In the genomic region with DNA sequence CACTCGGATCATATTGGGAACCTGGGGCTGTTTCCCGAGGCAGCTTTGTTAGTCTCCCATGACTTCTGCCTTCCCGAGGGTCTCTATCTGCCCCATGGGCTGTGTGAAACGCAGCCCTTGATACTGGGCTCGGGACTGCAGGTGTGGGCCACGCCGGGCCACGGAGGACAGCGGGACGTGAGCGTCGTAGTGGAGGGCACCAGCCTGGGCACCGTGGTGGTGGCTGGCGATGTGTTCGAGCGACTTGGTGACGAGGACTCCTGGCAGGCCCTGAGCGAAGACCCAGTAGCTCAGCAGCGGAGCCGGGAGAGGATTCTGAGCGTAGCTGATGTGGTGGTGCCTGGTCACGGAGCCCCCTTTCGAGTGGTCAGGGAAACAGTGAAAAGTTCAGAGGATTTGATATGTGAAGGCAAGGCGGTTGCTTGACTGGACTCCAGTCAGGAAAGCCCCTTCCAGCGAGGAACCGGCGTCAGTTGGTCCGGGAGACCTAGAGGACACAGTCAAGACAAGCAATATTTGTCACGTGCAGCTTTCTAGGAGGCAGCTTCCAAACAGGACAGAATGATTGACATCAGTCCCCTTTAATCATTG, we compare ENCODE assay signal across 7 mouse cellular contexts. TPM values are rescaled to one million over a fixed set of nuclear protein-coding genes. Genes with fewer than 3 reads are reported as not detected.
DNase-seq lines count a peak whose midpoint lies in the region; ATAC-seq and TF ChIP-seq lines count a peak whose summit lies in the region.

No protein-coding gene starts in this region.

- H3K36me3 ChIP-seq in thymus, adult 2 months (ENCODE audit: control insufficient read depth, insufficient read depth, low read length): no peaks in the 10 kb centered on the region
- H3K36me3 ChIP-seq in intestine, postnatal 0 days (ENCODE audit: control insufficient read depth, insufficient read depth): peaks cover 3% of the 10 kb centered on the region; the same call in 1 of the 2 replicates
- H3K36me3 ChIP-seq in lung, embryonic 15.5 days: peaks cover 7% of the 10 kb centered on the region; the same call in 1 of the 2 replicates

- TF ChIP-seq CTCF in thymus, adult 2 months (IDR thresholded peaks at IDR 0.05; ENCODE audit: borderline replicate concordance, control insufficient read depth, extremely low read depth, insufficient read depth, low read length, poor library complexity): no peak
- no peak for TF ChIP-seq CTCF in intestine, postnatal 0 days (IDR thresholded peaks at IDR 0.05; ENCODE audit: low read depth)
- no peak for TF ChIP-seq CTCF in olfactory bulb, adult 2 months (IDR thresholded peaks at IDR 0.05; ENCODE audit: insufficient read depth, low read depth, low read length)

- peak overlapping the region; percentile 95 for H3K4me2 ChIP-seq in intestine, postnatal 0 days (replicated peaks; ENCODE audit: low read depth)
- H3K4me2 ChIP-seq in lung, embryonic 15.5 days: peak overlapping the region; percentile 93

- no peaks in the 10 kb centered on the region for H3K27me3 ChIP-seq in thymus, adult 2 months (ENCODE audit: control insufficient read depth, insufficient read depth, low read length)
- no peaks in the 10 kb centered on the region for H3K27me3 ChIP-seq in intestine, postnatal 0 days (replicated peaks; ENCODE audit: control insufficient read depth, insufficient read depth, low read length)
- no peaks in the 10 kb centered on the region for H3K27me3 ChIP-seq in lung, embryonic 15.5 days

- no peak for TF ChIP-seq POLR2A in thymus, adult 2 months (IDR thresholded peaks at IDR 0.05; ENCODE audit: control insufficient read depth, extremely low read depth, insufficient read depth, low read length, poor library complexity)
- TF ChIP-seq POLR2A in olfactory bulb, adult 2 months (IDR thresholded peaks at IDR 0.05; ENCODE audit: insufficient read depth, low read depth, low read length): no peak

- H3K4me1 ChIP-seq in thymus, adult 2 months (replicated peaks; ENCODE audit: control insufficient read depth, insufficient read depth, low read length): peaks cover 5% of the 10 kb centered on the region
- H3K4me1 ChIP-seq in intestine, postnatal 0 days (replicated peaks; ENCODE audit: control insufficient read depth, insufficient read depth, low read length): no peaks in the 10 kb centered on the region
- peaks cover 3% of the 10 kb centered on the region; the same call in 1 of the 2 replicates for H3K4me1 ChIP-seq in lung, embryonic 15.5 days
- peaks cover 3% of the 10 kb centered on the region; the same call in 1 of the 2 replicates for H3K4me1 ChIP-seq in olfactory bulb, adult 2 months (ENCODE audit: control insufficient read depth, insufficient read depth, low read length)

- DNase-seq in thymus, adult 2 months: peak; percentile 35
- DNase-seq in thymus, postnatal 36 days: no peak
- peak; percentile 65 to 69 for DNase-seq in cerebellum, postnatal 14 days
- peak; percentile 33 for DNase-seq in gastrocnemius, postnatal 10 days

- H3K4me3 ChIP-seq in thymus, adult 2 months (ENCODE audit: control insufficient read depth, insufficient read depth, low read length): peak overlapping the region; percentile 54
- peak overlapping the region; percentile 64 for H3K4me3 ChIP-seq in intestine, postnatal 0 days (ENCODE audit: low read depth, low read length)
- H3K4me3 ChIP-seq in lung, embryonic 15.5 days: peak overlapping the region; percentile 72
- peak overlapping the region; percentile 79 for H3K4me3 ChIP-seq in olfactory bulb, adult 2 months (ENCODE audit: insufficient read depth, low read depth, low read length)

- no peaks in the 10 kb centered on the region for H3K9me3 ChIP-seq in intestine, postnatal 0 days (ENCODE audit: control insufficient read depth)
- no peaks in the 10 kb centered on the region for H3K9me3 ChIP-seq in lung, embryonic 15.5 days

- no peak overlapping the region for H3K27ac ChIP-seq in thymus, adult 2 months (ENCODE audit: control insufficient read depth, insufficient read depth, low read length)
- peak overlapping the region; percentile 54; the same call in 1 of the 2 replicates for H3K27ac ChIP-seq in intestine, postnatal 0 days (ENCODE audit: low read depth, low read length)
- H3K27ac ChIP-seq in lung, embryonic 15.5 days: peak overlapping the region; percentile 82
- H3K27ac ChIP-seq in olfactory bulb, adult 2 months (ENCODE audit: insufficient read depth, low read depth, low read length): peak overlapping the region; percentile 94

- peak overlapping the region; percentile 60 for H3K9ac ChIP-seq in intestine, postnatal 0 days (ENCODE audit: low read depth, low read length)
- peak overlapping the region; percentile 79 for H3K9ac ChIP-seq in lung, embryonic 15.5 days

- ATAC-seq in intestine, postnatal 0 days: peak; percentile 24; the same call in 1 of the 2 replicates
- ATAC-seq in lung, embryonic 15.5 days (ENCODE audit: borderline replicate concordance, extremely low read depth, low FRiP score, low TSS enrichment): peak; percentile 63

- 3% methylated on average over 29 of the region's 29 CpGs for WGBS in thymus, adult 2 months
- 4% methylated on average over 29 of the region's 29 CpGs for WGBS in intestine, postnatal 0 days
- under 1% methylated on average over 29 of the region's 29 CpGs for whole genome bisulfite sequencing in lung, embryonic 15.5 days
- WGBS in olfactory bulb, adult 2 months: under 1% methylated on average over 29 of the region's 29 CpGs

RNA-seq across cellular contexts. Expression of gene Mblac1, which starts 0.7 kb away (rescaled TPM):
- polyA plus RNA-seq in thymus, adult 2 months (2012; rRNA removed): 6.7 and 7.6 TPM in 2 replicates
- 1 to 10 TPM; 2.7 to 3.5 TPM for total RNA-seq in gastrocnemius, postnatal 10 days (2021)
- 5.2 and 6.0 TPM in 2 replicates for polyA plus RNA-seq in intestine, postnatal 0 days (2015; fragmentation: Nextera tagmentation; extraction: Ambion mirVana)
- 9.1 and 9.7 TPM in 2 replicates for polyA plus RNA-seq in lung, embryonic 15.5 days (2015; fragmentation: Nextera tagmentation; extraction: Ambion mirVana)
- not detected in 2 replicates for polyA plus RNA-seq in olfactory bulb, adult 2 months (2012; ENCODE audit: insufficient read depth, insufficient read length, low replicate concordance, missing spikeins)

RNA-seq across cellular contexts. Expression of gene Cnpy4, which starts 7.6 kb away (rescaled TPM):
- polyA plus RNA-seq in thymus, adult 2 months (2012; rRNA removed): 8.9 and 9.2 TPM in 2 replicates
- 10 to 100 TPM in 1 of 2 experiments, 1 to 10 TPM in 1; 8.9 to 11.8 TPM for total RNA-seq in gastrocnemius, postnatal 10 days (2021)
- 12.1 and 13.0 TPM in 2 replicates for polyA plus RNA-seq in intestine, postnatal 0 days (2015; fragmentation: Nextera tagmentation; extraction: Ambion mirVana)
- polyA plus RNA-seq in lung, embryonic 15.5 days (2015; fragmentation: Nextera tagmentation; extraction: Ambion mirVana): 61.0 and 63.5 TPM in 2 replicates
- polyA plus RNA-seq in olfactory bulb, adult 2 months (2012; ENCODE audit: insufficient read depth, insufficient read length, low replicate concordance, missing spikeins): 309 TPM in 1 of 2 replicates, not detected in the other

RNA-seq across cellular contexts. Expression of gene Taf6, which starts 7.6 kb away (rescaled TPM):
- 106 and 108 TPM in 2 replicates for polyA plus RNA-seq in thymus, adult 2 months (2012; rRNA removed)
- total RNA-seq in gastrocnemius, postnatal 10 days (2021): 10 to 100 TPM; 25.4 to 25.7 TPM
- polyA plus RNA-seq in intestine, postnatal 0 days (2015; fragmentation: Nextera tagmentation; extraction: Ambion mirVana): 21.8 and 23.5 TPM in 2 replicates
- 86.7 and 92.3 TPM in 2 replicates for polyA plus RNA-seq in lung, embryonic 15.5 days (2015; fragmentation: Nextera tagmentation; extraction: Ambion mirVana)
- not detected in 2 replicates for polyA plus RNA-seq in olfactory bulb, adult 2 months (2012; ENCODE audit: insufficient read depth, insufficient read length, low replicate concordance, missing spikeins)

RNA-seq across cellular contexts. Expression of gene Mcm7, which starts 22.6 kb away (rescaled TPM):
- 181 and 227 TPM in 2 replicates for polyA plus RNA-seq in thymus, adult 2 months (2012; rRNA removed)
- 10 to 100 TPM; 20.2 to 27.7 TPM for total RNA-seq in gastrocnemius, postnatal 10 days (2021)
- polyA plus RNA-seq in intestine, postnatal 0 days (2015; fragmentation: Nextera tagmentation; extraction: Ambion mirVana): 35.9 and 39.1 TPM in 2 replicates
- polyA plus RNA-seq in lung, embryonic 15.5 days (2015; fragmentation: Nextera tagmentation; extraction: Ambion mirVana): 216 and 228 TPM in 2 replicates
- polyA plus RNA-seq in olfactory bulb, adult 2 months (2012; ENCODE audit: insufficient read depth, insufficient read length, low replicate concordance, missing spikeins): not detected in 2 replicates

RNA-seq across cellular contexts. Expression of gene Ap4m1, which starts 23.0 kb away (rescaled TPM):
- polyA plus RNA-seq in thymus, adult 2 months (2012; rRNA removed): 42.9 and 44.2 TPM in 2 replicates
- total RNA-seq in gastrocnemius, postnatal 10 days (2021): 10 to 100 TPM in 1 of 2 experiments, 1 to 10 TPM in 1; 9.9 to 16.0 TPM
- polyA plus RNA-seq in intestine, postnatal 0 days (2015; fragmentation: Nextera tagmentation; extraction: Ambion mirVana): 4.8 and 5.5 TPM in 2 replicates
- 22.8 and 26.2 TPM in 2 replicates for polyA plus RNA-seq in lung, embryonic 15.5 days (2015; fragmentation: Nextera tagmentation; extraction: Ambion mirVana)
- polyA plus RNA-seq in olfactory bulb, adult 2 months (2012; ENCODE audit: insufficient read depth, insufficient read length, low replicate concordance, missing spikeins): not detected in 2 replicates

Comparison
In these comparisons a context has a peak if more than half of its experiments do, and no peak if none do; other contexts are left out.
1. DNase-seq: peak in thymus, adult 2 months (single experiment), cerebellum, postnatal 14 days (2 of 2) and gastrocnemius, postnatal 10 days (single experiment); none in thymus, postnatal 36 days (0 of 2).
2. Peak in every context shown above with its lines, with median percentiles within 50 percentile points of each other: H3K4me3 ChIP-seq.